In the genomic region with DNA sequence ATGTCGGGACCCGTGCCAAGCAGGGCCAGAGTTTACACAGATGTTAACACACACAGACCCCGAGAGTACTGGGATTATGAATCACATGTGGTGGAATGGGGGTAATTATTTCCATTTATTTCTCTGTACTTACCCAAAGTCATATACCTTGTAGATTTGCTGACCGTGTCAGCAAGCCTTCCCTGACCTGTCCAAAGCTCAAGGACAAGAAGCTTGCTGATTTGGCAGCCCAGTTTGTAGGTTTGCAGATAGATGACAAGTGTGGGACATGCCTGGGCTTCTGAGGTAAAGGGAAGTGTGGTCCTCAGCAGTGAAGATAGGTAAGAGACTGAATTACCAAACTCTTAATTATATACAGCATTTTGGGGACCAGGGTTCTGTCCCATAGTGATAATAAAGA, we compare ENCODE assay signal across 21 mouse cellular contexts. TPM values are rescaled to one million over a fixed set of nuclear protein-coding genes. Genes with fewer than 3 reads are reported as not detected.
DNase-seq lines count a peak whose midpoint lies in the region; ATAC-seq and TF ChIP-seq lines count a peak whose summit lies in the region.
"Had no signal": no experiment of that assay in that cellular context is flagged by ENCODE, and none has a peak within 500 bp of the region (broad histone marks: within the 10 kb centered on the region; RNA-seq: fewer than 3 reads in every experiment).

No protein-coding gene starts in this region.

- ATAC-seq in heart, embryonic 13.5 days (ENCODE audit: extremely low read depth, insufficient number of reproducible peaks, low FRiP score, low TSS enrichment), result no peak
- peak; percentile 21; the same call in 1 of the 2 replicates for ATAC-seq in liver, postnatal 0 days
- no peak; the same call in 1 of the 2 replicates for ATAC-seq in liver, embryonic 12.5 days
- ATAC-seq in granulocyte monocyte progenitor cell, adult 5-6 weeks (replicated peaks; ENCODE audit: poor library complexity, severe bottlenecking), result no peak
- ATAC-seq: activated CD4-positive, CD25-positive, alpha-beta regulatory T cell, adult 4 months; forebrain, embryonic 13.5 days; forebrain, embryonic 15.5 days; Patski had no signal

- no peak for TF ChIP-seq CTCF in liver, postnatal 0 days (IDR thresholded peaks at IDR 0.05; ENCODE audit: low read depth)
- TF ChIP-seq CTCF in small intestine, adult 2 months (IDR thresholded peaks at IDR 0.05; ENCODE audit: extremely low read depth, insufficient read length, insufficient replicate concordance, low read depth, low read length), result no peak

- WGBS in heart, embryonic 13.5 days, result 45% methylated on average over 4 of the region's 4 CpGs
- WGBS in liver, postnatal 0 days (ENCODE audit: insufficient replicate concordance), result 46% methylated on average over 2 of the region's 4 CpGs
- 79% methylated on average over 4 of the region's 4 CpGs for WGBS in liver, embryonic 12.5 days (ENCODE audit: insufficient replicate concordance)
- 35% methylated on average over 4 of the region's 4 CpGs for WGBS in small intestine, adult 2 months

- H3K27me3 ChIP-seq in heart, embryonic 13.5 days (replicated peaks), result no peaks in the 10 kb centered on the region
- H3K27me3 ChIP-seq in liver, postnatal 0 days (ENCODE audit: insufficient read depth, low read length), result no peaks in the 10 kb centered on the region
- no peaks in the 10 kb centered on the region for H3K27me3 ChIP-seq in liver, embryonic 12.5 days (replicated peaks)
- H3K27me3 ChIP-seq in small intestine, adult 2 months (ENCODE audit: control insufficient read depth, insufficient read depth, low read length), result no peaks in the 10 kb centered on the region
- H3K27me3 ChIP-seq: embryonic facial prominence, embryonic 12.5 days; forebrain, embryonic 13.5 days; forebrain, embryonic 15.5 days; Patski had no signal

- peaks cover 12% of the 10 kb centered on the region for H3K4me1 ChIP-seq in heart, embryonic 13.5 days
- H3K4me1 ChIP-seq in liver, postnatal 0 days (ENCODE audit: insufficient read depth), result peaks cover 5% of the 10 kb centered on the region; the same call in 1 of the 2 replicates
- H3K4me1 ChIP-seq in liver, embryonic 12.5 days, result no peaks in the 10 kb centered on the region
- peaks cover 8% of the 10 kb centered on the region; the same call in 1 of the 2 replicates for H3K4me1 ChIP-seq in small intestine, adult 2 months (ENCODE audit: control insufficient read depth, insufficient read depth, insufficient read length, low read length)
- H3K4me1 ChIP-seq: embryonic facial prominence, embryonic 10.5 days; embryonic facial prominence, embryonic 12.5 days; forebrain, embryonic 13.5 days; forebrain, embryonic 15.5 days had no signal

- no peak for TF ChIP-seq EP300 in liver, postnatal 0 days (IDR thresholded peaks at IDR 0.05; ENCODE audit: low read depth)

- no peak overlapping the region for H3K4me3 ChIP-seq in heart, embryonic 13.5 days
- no peak overlapping the region for H3K4me3 ChIP-seq in liver, postnatal 0 days (ENCODE audit: low read depth, low read length)
- no peak overlapping the region for H3K4me3 ChIP-seq in liver, embryonic 12.5 days
- no peak overlapping the region for H3K4me3 ChIP-seq in small intestine, adult 2 months (ENCODE audit: low read depth, low read length)
- H3K4me3 ChIP-seq: embryonic facial prominence, embryonic 10.5 days; embryonic facial prominence, embryonic 12.5 days; forebrain, embryonic 13.5 days; forebrain, embryonic 15.5 days had no signal

- no peak overlapping the region for H3K4me2 ChIP-seq in heart, embryonic 13.5 days
- H3K4me2 ChIP-seq in liver, postnatal 0 days (ENCODE audit: low read depth, low read length), result no peak overlapping the region
- H3K4me2 ChIP-seq in liver, embryonic 12.5 days, result no peak overlapping the region
- H3K4me2 ChIP-seq: embryonic facial prominence, embryonic 12.5 days; forebrain, embryonic 13.5 days; forebrain, embryonic 15.5 days had no signal

- H3K27ac ChIP-seq in heart, embryonic 13.5 days (replicated peaks), result 0 out of 2 replicates have a peak overlapping the region, but pooled peaks have one; percentile 21
- H3K27ac ChIP-seq in liver, postnatal 0 days (ENCODE audit: low read depth), result no peak overlapping the region; the same call in 1 of the 2 replicates
- no peak overlapping the region for H3K27ac ChIP-seq in liver, embryonic 12.5 days
- peak overlapping the region; percentile 71 for H3K27ac ChIP-seq in small intestine, adult 2 months (ENCODE audit: insufficient read depth, low read depth, low read length)
- H3K27ac ChIP-seq: embryonic facial prominence, embryonic 10.5 days; embryonic facial prominence, embryonic 12.5 days; forebrain, embryonic 13.5 days; forebrain, embryonic 15.5 days had no signal

- no peaks in the 10 kb centered on the region for H3K9me3 ChIP-seq in heart, embryonic 13.5 days
- no peaks in the 10 kb centered on the region for H3K9me3 ChIP-seq in liver, postnatal 0 days (ENCODE audit: low read length)
- H3K9me3 ChIP-seq in liver, embryonic 12.5 days (replicated peaks), result no peaks in the 10 kb centered on the region
- H3K9me3 ChIP-seq: embryonic facial prominence, embryonic 10.5 days; embryonic facial prominence, embryonic 12.5 days; forebrain, embryonic 13.5 days; forebrain, embryonic 15.5 days; G1E had no signal

- peaks cover 49% of the 10 kb centered on the region for H3K36me3 ChIP-seq in heart, embryonic 13.5 days
- H3K36me3 ChIP-seq in liver, postnatal 0 days (replicated peaks; ENCODE audit: insufficient read depth, low read length), result peaks cover 41% of the 10 kb centered on the region
- H3K36me3 ChIP-seq in liver, embryonic 12.5 days, result peaks cover 55% of the 10 kb centered on the region
- peaks cover 33% of the 10 kb centered on the region for H3K36me3 ChIP-seq in small intestine, adult 2 months (ENCODE audit: control insufficient read depth, insufficient read depth, low read length)

- no peak for DNase-seq in heart, postnatal 10 days
- no peak for DNase-seq in liver, postnatal 0 days
- DNase-seq: adrenal gland, adult 8-10 months; adrenal gland, postnatal 14 days; adrenal gland, postnatal 36 days; cerebellum, adult 11-12 months; cerebellum, adult 2 months; cerebellum, adult 9-10 months; cerebellum, postnatal 10 days; cerebellum, postnatal 25 days had no signal

- no peak for TF ChIP-seq POLR2A in small intestine, adult 2 months (IDR thresholded peaks at IDR 0.05; ENCODE audit: low read depth, low read length)

- intact Hi-C loops in heart, postnatal 10 days (cut with DNase I), result no loop called here

- H3K9ac ChIP-seq in heart, embryonic 13.5 days, result no peak overlapping the region
- H3K9ac ChIP-seq in liver, postnatal 0 days (replicated peaks), result no peak overlapping the region
- no peak overlapping the region for H3K9ac ChIP-seq in liver, embryonic 12.5 days
- H3K9ac ChIP-seq: embryonic facial prominence, embryonic 12.5 days; forebrain, embryonic 13.5 days; forebrain, embryonic 15.5 days had no signal

RNA-seq across cellular contexts. Expression of a gene that starts 23.9 kb away (rescaled TPM):
- 52.5 and 71.1 TPM in 2 replicates for polyA plus RNA-seq in heart, embryonic 13.5 days (2015; fragmentation: Nextera tagmentation; extraction: Ambion mirVana)
- total RNA-seq in heart, postnatal 10 days (2021), result 100 to 1,000 TPM; 106 to 107 TPM
- 40.5 and 43.1 TPM in 2 replicates for polyA plus RNA-seq in liver, postnatal 0 days (2015; fragmentation: Nextera tagmentation; extraction: Ambion mirVana)
- 44.0 and 48.8 TPM in 2 replicates for polyA plus RNA-seq in liver, embryonic 12.5 days (2016; fragmentation: Nextera tagmentation; extraction: Ambion mirVana)
- polyA plus RNA-seq in small intestine, adult 2 months (2012; rRNA removed), result 2.6 and 10.1 TPM in 2 replicates
- 71.6 and 101 TPM in 2 replicates for total RNA-seq in granulocyte monocyte progenitor cell, adult 5-6 weeks (2014; fragmentation: Nextera tagmentation)
- total RNA-seq in granulocyte monocyte progenitor cell, adult 5-6 weeks (2017), result 82.1 and 104 TPM in 2 replicates

RNA-seq across cellular contexts. Expression of a gene that starts 43.1 kb away (rescaled TPM):
- 29.1 and 30.4 TPM in 2 replicates for polyA plus RNA-seq in heart, embryonic 13.5 days (2015; fragmentation: Nextera tagmentation; extraction: Ambion mirVana)
- 10 to 100 TPM; 61.4 to 71.4 TPM for total RNA-seq in heart, postnatal 10 days (2021)
- polyA plus RNA-seq in liver, postnatal 0 days (2015; fragmentation: Nextera tagmentation; extraction: Ambion mirVana), result 7.8 and 8.3 TPM in 2 replicates
- polyA plus RNA-seq in liver, embryonic 12.5 days (2016; fragmentation: Nextera tagmentation; extraction: Ambion mirVana), result 17.9 and 18.4 TPM in 2 replicates
- 23.4 and 49.6 TPM in 2 replicates for polyA plus RNA-seq in small intestine, adult 2 months (2012; rRNA removed)
- 26.4 and 28.7 TPM in 2 replicates for total RNA-seq in granulocyte monocyte progenitor cell, adult 5-6 weeks (2014; fragmentation: Nextera tagmentation)
- 18.6 and 18.8 TPM in 2 replicates for total RNA-seq in granulocyte monocyte progenitor cell, adult 5-6 weeks (2017)

Comparison
In these comparisons a context has a peak if more than half of its experiments do, and no peak if none do; other contexts are left out.
1. H3K27ac ChIP-seq: peak in heart, embryonic 13.5 days (single experiment) and small intestine, adult 2 months (single experiment); none in liver, postnatal 0 days (single experiment) and liver, embryonic 12.5 days (single experiment).